ENCODE assay signal across 10 mouse cellular contexts in genomic region chr2:91077957-91078313, GRCm38 (mm10). TPM values are rescaled to one million over a fixed set of nuclear protein-coding genes. Genes with fewer than 3 reads are reported as not detected.
A peak's percentile ranks its signal among the peaks of the same experiment; 100 is the strongest.
DNase-seq lines count a peak whose midpoint lies in the region; ATAC-seq and TF ChIP-seq lines count a peak whose summit lies in the region.
"Had no signal": no experiment of that assay in that cellular context is flagged by ENCODE, and none has a peak within 500 bp of the region (broad histone marks: within the 10 kb centered on the region; RNA-seq: fewer than 3 reads in every experiment).

No protein-coding gene starts in this region.

- H3K27me3 ChIP-seq in heart, embryonic 16.5 days (ENCODE audit: control insufficient read depth, insufficient read depth, low read length), result no peaks in the 10 kb centered on the region
- H3K27me3 ChIP-seq in hindbrain, embryonic 15.5 days, result no peaks in the 10 kb centered on the region
- H3K27me3 ChIP-seq in midbrain, embryonic 13.5 days, result no peaks in the 10 kb centered on the region

- no peak for TF ChIP-seq CTCF in cortical plate, adult 2 months (IDR thresholded peaks at IDR 0.05; ENCODE audit: extremely low read depth, insufficient read depth, low read length)

- WGBS in heart, embryonic 16.5 days, result 27% methylated on average over 12 of the region's 12 CpGs
- 13% methylated on average over 12 of the region's 12 CpGs for WGBS in hindbrain, embryonic 15.5 days
- 17% methylated on average over 12 of the region's 12 CpGs for WGBS in midbrain, embryonic 13.5 days

- H3K9ac ChIP-seq in heart, embryonic 16.5 days (ENCODE audit: low read length), result peak overlapping the region; percentile 83
- peak overlapping the region; percentile 59 for H3K9ac ChIP-seq in hindbrain, embryonic 15.5 days
- peak overlapping the region; percentile 77 for H3K9ac ChIP-seq in midbrain, embryonic 13.5 days (replicated peaks)

- no peak for TF ChIP-seq POLR2A in cortical plate, adult 2 months (IDR thresholded peaks at IDR 0.05; ENCODE audit: extremely low read depth, insufficient read depth, low read length)

- ATAC-seq in heart, embryonic 16.5 days (replicated peaks; ENCODE audit: extremely low read depth, insufficient read depth, low FRiP score), result no peak
- peak; percentile 33; the same call in 1 of the 2 replicates for ATAC-seq in hindbrain, embryonic 15.5 days (ENCODE audit: low FRiP score, low read depth)
- peak; percentile 55; the same call in 1 of the 2 replicates for ATAC-seq in midbrain, embryonic 13.5 days

- H3K4me3 ChIP-seq in heart, embryonic 16.5 days (ENCODE audit: low read length), result peak overlapping the region; percentile 67
- H3K4me3 ChIP-seq in cortical plate, adult 2 months (ENCODE audit: insufficient read depth, low read length), result peak overlapping the region; percentile 21; the same call in 1 of the 2 replicates
- H3K4me3 ChIP-seq in hindbrain, embryonic 15.5 days, result peak overlapping the region; percentile 49
- H3K4me3 ChIP-seq in midbrain, embryonic 13.5 days (replicated peaks), result peak overlapping the region; percentile 49

- no peaks in the 10 kb centered on the region for H3K9me3 ChIP-seq in heart, embryonic 16.5 days (replicated peaks; ENCODE audit: control insufficient read depth, low read length)
- H3K9me3 ChIP-seq in hindbrain, embryonic 15.5 days, result no peaks in the 10 kb centered on the region
- no peaks in the 10 kb centered on the region for H3K9me3 ChIP-seq in midbrain, embryonic 13.5 days

- no peaks in the 10 kb centered on the region for H3K36me3 ChIP-seq in heart, embryonic 16.5 days (ENCODE audit: control insufficient read depth, insufficient read depth)
- H3K36me3 ChIP-seq in hindbrain, embryonic 15.5 days, result no peaks in the 10 kb centered on the region
- no peaks in the 10 kb centered on the region for H3K36me3 ChIP-seq in midbrain, embryonic 13.5 days

- H3K4me2 ChIP-seq in heart, embryonic 16.5 days (ENCODE audit: low read depth, low read length), result peak overlapping the region; percentile 97
- H3K4me2 ChIP-seq in hindbrain, embryonic 15.5 days, result peak overlapping the region; percentile 91
- peak overlapping the region; percentile 86 for H3K4me2 ChIP-seq in midbrain, embryonic 13.5 days (replicated peaks)

- no peak for DNase-seq in heart, postnatal 14 days
- no peak for DNase-seq in retina, embryonic 14.5 days (ENCODE audit: low spot score)
- DNase-seq in right cerebral cortex, postnatal 25 days, result no peak
- DNase-seq in adrenal gland, adult 8-10 months, result no peak
- DNase-seq: right cerebral cortex, postnatal 14 days had no signal

- intact Hi-C loops in heart, postnatal 14 days (cut with DNase I), result no loop called here

- no peak overlapping the region for H3K27ac ChIP-seq in heart, embryonic 16.5 days (ENCODE audit: low read length)
- no peak overlapping the region for H3K27ac ChIP-seq in cortical plate, adult 2 months (ENCODE audit: insufficient read depth, low read length)
- H3K27ac ChIP-seq in hindbrain, embryonic 15.5 days (replicated peaks), result peak overlapping the region; percentile 49; the same call in 1 of the 2 replicates
- no peak overlapping the region for H3K27ac ChIP-seq in midbrain, embryonic 13.5 days

- peaks cover 10% of the 10 kb centered on the region; the same call in 1 of the 2 replicates for H3K4me1 ChIP-seq in heart, embryonic 16.5 days (ENCODE audit: control insufficient read depth, insufficient read depth, low read length)
- H3K4me1 ChIP-seq in cortical plate, adult 2 months (ENCODE audit: control insufficient read depth, insufficient read depth, low read length), result no peaks in the 10 kb centered on the region
- H3K4me1 ChIP-seq in hindbrain, embryonic 15.5 days (replicated peaks), result peaks cover 11% of the 10 kb centered on the region; the same call in 1 of the 2 replicates
- H3K4me1 ChIP-seq in midbrain, embryonic 13.5 days (replicated peaks), result peaks cover 13% of the 10 kb centered on the region

RNA-seq across cellular contexts. Expression of gene Spi1, which starts 4.3 kb away (rescaled TPM):
- 3.6 and 5.2 TPM in 2 replicates for polyA plus RNA-seq in heart, embryonic 16.5 days (2015; fragmentation: Nextera tagmentation; extraction: Ambion mirVana)
- total RNA-seq in heart, postnatal 14 days (2021), result 1 to 10 TPM; 4.1 TPM
- 9.3 and 10.6 TPM in 2 replicates for polyA plus RNA-seq in cortical plate, adult 2 months (2012; rRNA removed)
- 3.8 and 5.6 TPM in 2 replicates for polyA plus RNA-seq in hindbrain, embryonic 15.5 days (2015; fragmentation: Nextera tagmentation; extraction: Ambion mirVana)
- 1.8 and 3.0 TPM in 2 replicates for polyA plus RNA-seq in midbrain, embryonic 13.5 days (2015; fragmentation: Nextera tagmentation; extraction: Ambion mirVana)
- 1 to 10 TPM; 6.3 to 9.6 (median 7.9) TPM for total RNA-seq in adrenal gland, adult 8-10 months (2022)

RNA-seq across cellular contexts. Expression of gene Slc39a13, which starts 7.7 kb away (rescaled TPM):
- polyA plus RNA-seq in heart, embryonic 16.5 days (2015; fragmentation: Nextera tagmentation; extraction: Ambion mirVana), result 56.9 and 61.3 TPM in 2 replicates
- total RNA-seq in heart, postnatal 14 days (2021), result 10 to 100 TPM; 24.7 to 25.5 TPM
- 51.3 and 54.7 TPM in 2 replicates for polyA plus RNA-seq in cortical plate, adult 2 months (2012; rRNA removed)
- 34.5 and 34.8 TPM in 2 replicates for polyA plus RNA-seq in hindbrain, embryonic 15.5 days (2015; fragmentation: Nextera tagmentation; extraction: Ambion mirVana)
- polyA plus RNA-seq in midbrain, embryonic 13.5 days (2015; fragmentation: Nextera tagmentation; extraction: Ambion mirVana), result 25.0 and 29.4 TPM in 2 replicates
- total RNA-seq in adrenal gland, adult 8-10 months (2022), result 10 to 100 TPM; 31.4 to 57.3 (median 43.5) TPM

RNA-seq across cellular contexts. Expression of gene Psmc3, which starts 24.1 kb away (rescaled TPM):
- 239 and 255 TPM in 2 replicates for polyA plus RNA-seq in heart, embryonic 16.5 days (2015; fragmentation: Nextera tagmentation; extraction: Ambion mirVana)
- total RNA-seq in heart, postnatal 14 days (2021), result 100 to 1,000 TPM; 209 to 211 TPM
- polyA plus RNA-seq in cortical plate, adult 2 months (2012; rRNA removed), result 202 and 205 TPM in 2 replicates
- 231 and 239 TPM in 2 replicates for polyA plus RNA-seq in hindbrain, embryonic 15.5 days (2015; fragmentation: Nextera tagmentation; extraction: Ambion mirVana)
- 251 and 254 TPM in 2 replicates for polyA plus RNA-seq in midbrain, embryonic 13.5 days (2015; fragmentation: Nextera tagmentation; extraction: Ambion mirVana)
- total RNA-seq in adrenal gland, adult 8-10 months (2022), result 100 to 1,000 TPM; 172 to 187 (median 179) TPM

RNA-seq across cellular contexts. Expression of gene Mybpc3, which starts 40.0 kb away (rescaled TPM):
- 1,022 and 1,203 TPM in 2 replicates for polyA plus RNA-seq in heart, embryonic 16.5 days (2015; fragmentation: Nextera tagmentation; extraction: Ambion mirVana)
- 1,000 to 10,000 TPM; 1,701 to 1,920 TPM for total RNA-seq in heart, postnatal 14 days (2021)
- polyA plus RNA-seq in cortical plate, adult 2 months (2012; rRNA removed), result 0.89 and 0.98 TPM in 2 replicates
- polyA plus RNA-seq in hindbrain, embryonic 15.5 days (2015; fragmentation: Nextera tagmentation; extraction: Ambion mirVana), result 0.05 TPM in 1 of 2 replicates, not detected in the other
- not detected in 2 replicates for polyA plus RNA-seq in midbrain, embryonic 13.5 days (2015; fragmentation: Nextera tagmentation; extraction: Ambion mirVana)
- total RNA-seq in adrenal gland, adult 8-10 months (2022), result under 1 TPM; 0.09 to 0.62 (median 0.26) TPM
- total RNA-seq: gastrocnemius, adult 18-20 months had no signal

RNA-seq across cellular contexts. Expression of gene Rapsn, which starts 42.5 kb away (rescaled TPM):
- 40.9 and 43.4 TPM in 2 replicates for polyA plus RNA-seq in heart, embryonic 16.5 days (2015; fragmentation: Nextera tagmentation; extraction: Ambion mirVana)
- total RNA-seq in heart, postnatal 14 days (2021), result 10 to 100 TPM; 11.6 to 12.4 TPM
- polyA plus RNA-seq in cortical plate, adult 2 months (2012; rRNA removed), result 0.61 and 1.9 TPM in 2 replicates
- 0.83 and 0.89 TPM in 2 replicates for polyA plus RNA-seq in hindbrain, embryonic 15.5 days (2015; fragmentation: Nextera tagmentation; extraction: Ambion mirVana)
- 0.48 and 0.54 TPM in 2 replicates for polyA plus RNA-seq in midbrain, embryonic 13.5 days (2015; fragmentation: Nextera tagmentation; extraction: Ambion mirVana)
- 1 to 10 TPM; 1.6 to 7.5 (median 3.5) TPM for total RNA-seq in adrenal gland, adult 8-10 months (2022)
